Mouse (Mus musculus) MEL (cell line): ENCODE data around the gene Rtn4rl1. TPM values are rescaled to one million over a fixed set of nuclear protein-coding genes. Genes with fewer than 3 reads are reported as not detected.

ENCODE experiments used
- DNase-seq: peaks from one replicate; pipeline ENCODE4 v3.0.0; 2011; ENCODE audit warnings: low read depth, low spot score
- H3K27ac ChIP-seq: 2 replicates; pipeline ENCODE4 v1.5.1; 2012; ENCODE audit warnings: low read depth, mild to moderate bottlenecking, control low read depth, low read length, moderate library complexity; ENCODE audit not compliant: control insufficient read depth
- H3K27me3 ChIP-seq, 2 experiments: fragments of 150-350 bp in 1 of 2; sonication (generic) in 1 of 2; 2 replicates each; pipeline ENCODE4 v1.6.1; 2012; ENCODE audit warnings: low read length in 2 of 2, mild to moderate bottlenecking in 2 of 2, improper control_type of control experiment in 1 of 2, moderate library complexity in 1 of 2; ENCODE audit not compliant: insufficient read depth in 2 of 2, control insufficient read depth in 1 of 2
- H3K36me3 ChIP-seq, 2 experiments: 2 replicates each; pipeline ENCODE4 v1.6.1; 2012 to 2014; ENCODE audit warnings: low read length in 2 of 2, improper control_type of control experiment in 1 of 2, inconsistent platforms in 1 of 2, mild to moderate bottlenecking in 1 of 2; ENCODE audit not compliant: insufficient read depth in 2 of 2, control insufficient read depth in 1 of 2
- H3K4me1 ChIP-seq, 2 experiments: fragments of 150-350 bp in 1 of 2; sonication (generic) in 1 of 2; 2 replicates each; pipeline ENCODE4 v1.6.1; 2012; ENCODE audit warnings: low read length in 2 of 2, improper control_type of control experiment in 1 of 2, mild to moderate bottlenecking in 1 of 2; ENCODE audit not compliant: insufficient read depth in 2 of 2, control insufficient read depth in 1 of 2
- H3K4me3 ChIP-seq, 2 experiments: fragments of 150-350 bp in 1 of 2; sonication (generic) in 1 of 2; 2 replicates each; pipeline ENCODE4 v1.5.1; 2012; ENCODE audit warnings: low read depth in 2 of 2, low read length in 2 of 2, mild to moderate bottlenecking in 2 of 2, moderate library complexity in 2 of 2, control low read depth in 1 of 2, improper control_type of control experiment in 1 of 2; ENCODE audit not compliant: control insufficient read depth in 1 of 2, insufficient read depth in 1 of 2
- H3K79me2 ChIP-seq: 2 replicates; pipeline ENCODE4 v1.6.1; 2012; ENCODE audit warnings: mild to moderate bottlenecking, low read length, moderate library complexity; ENCODE audit not compliant: control insufficient read depth, poor library complexity, insufficient read depth
- H3K9ac ChIP-seq: 2 replicates; pipeline ENCODE4 v1.6.1; 2012; ENCODE audit warnings: low read depth, mild to moderate bottlenecking, control low read depth, low read length, moderate library complexity; ENCODE audit not compliant: control insufficient read depth, poor library complexity, severe bottlenecking
- H3K9me3 ChIP-seq: fragments of 150-350 bp; sonication (generic); replicated peaks from 2 replicates; pipeline ENCODE4 v1.6.1; 2012; ENCODE audit warnings: mild to moderate bottlenecking, low read length, improper control_type of control experiment, moderate library complexity; ENCODE audit not compliant: insufficient read depth
- EP300 ChIP-seq, 2 experiments: IDR thresholded peaks; 2 replicates each; pipeline ENCODE4 v1.6.1; 2011; ENCODE audit warnings: improper control_type of control experiment in 2 of 2, low read length in 2 of 2, low read depth in 1 of 2, mild to moderate bottlenecking in 1 of 2
- GATA1 ChIP-seq: IDR thresholded peaks from 2 replicates; pipeline ENCODE4 v1.6.1; 2011; ENCODE audit warnings: low read depth, low read length, improper control_type of control experiment
- HCFC1 ChIP-seq: IDR thresholded peaks from 2 replicates; pipeline ENCODE4 v1.6.1; 2012; ENCODE audit warnings: low read depth, mild to moderate bottlenecking, inconsistent platforms, low read length, improper control_type of control experiment, moderate library complexity
- MAFK ChIP-seq: IDR thresholded peaks from 2 replicates; pipeline ENCODE4 v1.6.1; 2011; ENCODE audit warnings: low read depth, mild to moderate bottlenecking, low read length, improper control_type of control experiment, borderline replicate concordance
- MAX ChIP-seq: IDR thresholded peaks from 2 replicates; pipeline ENCODE4 v1.6.1; 2011; ENCODE audit warnings: low read length, improper control_type of control experiment
- MEF2A ChIP-seq: IDR thresholded peaks from 2 replicates; pipeline ENCODE4 v1.6.1; 2014; ENCODE audit warnings: low read depth, mild to moderate bottlenecking, inconsistent platforms, low read length, improper control_type of control experiment; ENCODE audit not compliant: poor library complexity, insufficient replicate concordance, severe bottlenecking; ENCODE audit errors: extremely low read depth
- MYC ChIP-seq: IDR thresholded peaks from 2 replicates; pipeline ENCODE4 v1.6.1; 2011; ENCODE audit warnings: low read depth, mild to moderate bottlenecking, low read length, improper control_type of control experiment, moderate library complexity
- NELFE ChIP-seq: IDR thresholded peaks from 2 replicates; pipeline ENCODE4 v1.6.1; 2011; ENCODE audit warnings: low read depth, low read length, improper control_type of control experiment
- POLR2A ChIP-seq, 2 experiments: IDR thresholded peaks; 2 replicates each; pipeline ENCODE4 v1.6.1; 2011 to 2012; ENCODE audit warnings: low read length in 2 of 2, mild to moderate bottlenecking in 2 of 2, control low read depth in 1 of 2, improper control_type of control experiment in 1 of 2, low read depth in 1 of 2, moderate library complexity in 1 of 2; ENCODE audit not compliant: control insufficient read depth in 1 of 2, insufficient read depth in 1 of 2, poor library complexity in 1 of 2
- POLR2AphosphoS2 ChIP-seq: IDR thresholded peaks from 2 replicates; pipeline ENCODE4 v1.6.1; 2011; ENCODE audit warnings: low read length, improper control_type of control experiment
- RAD21 ChIP-seq: IDR thresholded peaks from 2 replicates; pipeline ENCODE4 v1.6.1; 2011; ENCODE audit warnings: mild to moderate bottlenecking, low read depth, low read length, improper control_type of control experiment
- TAL1 ChIP-seq: IDR thresholded peaks from 2 replicates; pipeline ENCODE4 v1.6.1; 2012; ENCODE audit warnings: mild to moderate bottlenecking, inconsistent platforms, low read length, moderate library complexity, mixed read lengths
- TBP ChIP-seq: IDR thresholded peaks from 2 replicates; pipeline ENCODE4 v1.8.0; 2011; ENCODE audit warnings: low read depth, low read length, improper control_type of control experiment
- USF1 ChIP-seq: IDR thresholded peaks from 2 replicates; pipeline ENCODE4 v1.6.1; 2014; ENCODE audit warnings: low read depth, mild to moderate bottlenecking, inconsistent platforms, low read length, improper control_type of control experiment, moderate library complexity
- ZC3H11A ChIP-seq: IDR thresholded peaks from 2 replicates; pipeline ENCODE4 v1.6.1; 2012; ENCODE audit warnings: low read depth, mild to moderate bottlenecking, inconsistent platforms, low read length, improper control_type of control experiment
- ZKSCAN1 ChIP-seq: IDR thresholded peaks from 2 replicates; pipeline ENCODE4 v1.6.1; 2012; ENCODE audit warnings: low read depth, mild to moderate bottlenecking, inconsistent platforms, low read length, improper control_type of control experiment, moderate library complexity
- polyA plus RNA-seq, 2 experiments: library from polyadenylated mRNA; stranded (reverse) in 1 of 2; unstranded in 1 of 2; fragments of >175 nt in 1 of 2; fragments of >200 nt in 1 of 2; gene quantifications; 2 replicates each; pipeline versions ENCODE4 v1.2.1 to v1.2.4; 2012; ENCODE audit warnings: low replicate concordance in 2 of 2, low read depth in 1 of 2; ENCODE audit not compliant: insufficient read length in 2 of 2, insufficient read depth in 1 of 2, missing spikeins in 1 of 2
- total RNA-seq: library from RNA; depleted of rRNA; stranded (reverse); fragments of 300-350 nt; gene quantifications from 2 replicates; pipeline ENCODE4 v1.2.3, GENCODE M21; 2012

The Rtn4rl1 gene
- total and polyA plus RNA-seq, 3 experiments: 0.35 to 2.6 TPM; not detected in 1

GRCm38 (mm10) chr11:75279342-75280065 is 85.9 kb downstream of the Rtn4rl1 start (continued):
- TF ChIP-seq GATA1 (peak; percentile 31; the same call in 1 of the 2 replicates), MAX (peak; percentile 80), NELFE (peak; percentile 59), MYC (peak; percentile 85), TBP (peak; percentile 74), POLR2AphosphoS2 (no peak), EP300 (IDR thresholded peaks at IDR 0.05; ENCODE audit: low read depth in 1 of 2, low read length in 2 of 2) (peak in 1 of 2 experiments; percentile 24; a peak in 1 of 4 replicates)
- TF ChIP-seq, all 39 proteins: peak for 16

- no peaks in the 10 kb centered on the region; a peak in 1 of 4 replicates for H3K27me3 ChIP-seq
- H3K36me3 ChIP-seq: peaks cover 0 to 6% of the 10 kb centered on the region in 2 experiments; a peak in 2 of 4 replicates
- peak overlapping the region; percentile 69 for H3K9ac ChIP-seq
- no peak for DNase-seq
- no peak overlapping the region for H3K4me3 ChIP-seq
- no peaks in the 10 kb centered on the region for H3K79me2 ChIP-seq
- H3K27ac ChIP-seq: no peak overlapping the region; the same call in 1 of the 2 replicates
- no peaks in the 10 kb centered on the region for H3K9me3 ChIP-seq
- TF ChIP-seq POLR2A (IDR thresholded peaks at IDR 0.05; ENCODE audit: control insufficient read depth in 1 of 2, insufficient read depth in 1 of 2, low read depth in 1 of 2, low read length in 2 of 2, poor library complexity in 1 of 2) (0 out of 4 replicates have a peak, but pooled peaks of 1 of the 2 experiments have one; percentile 5), POLR2AphosphoS2 (no peak)
- TF ChIP-seq, all 39 proteins: peak for 1
- peaks cover 0 to 16% of the 10 kb centered on the region in 2 experiments for H3K4me1 ChIP-seq
Measured at GRCm38 (mm10) chr11:75280066-75280410, 86.5 kb downstream of the Rtn4rl1 start.

GRCm38 (mm10) chr11:75280435-75281001 is 86.9 kb downstream of the Rtn4rl1 start:
- H3K9me3 ChIP-seq: no peaks in the 10 kb centered on the region
- peaks cover 0 to 6% of the 10 kb centered on the region in 2 experiments; a peak in 2 of 4 replicates for H3K36me3 ChIP-seq
- H3K9ac ChIP-seq: no peak overlapping the region
- no peaks in the 10 kb centered on the region; a peak in 1 of 4 replicates for H3K27me3 ChIP-seq
- TF ChIP-seq NELFE (no peak), RAD21 (no peak), USF1 (no peak), ZKSCAN1 (no peak), ZC3H11A (no peak), HCFC1 (no peak), TAL1 (no peak), EP300 (IDR thresholded peaks at IDR 0.05; ENCODE audit: low read depth in 1 of 2, low read length in 2 of 2) (no peak), MAFK (no peak), MEF2A (no peak)
- TF ChIP-seq, all 39 proteins: peak for 0
- no peak for DNase-seq
- no peaks in the 10 kb centered on the region for H3K79me2 ChIP-seq
- no peak overlapping the region for H3K4me3 ChIP-seq
- no peak overlapping the region for H3K27ac ChIP-seq
- peaks cover 0 to 16% of the 10 kb centered on the region in 2 experiments for H3K4me1 ChIP-seq
